Mouse (Mus musculus): ENCODE measurements around the gene Ccdc115. TPM values are rescaled to one million over a fixed set of nuclear protein-coding genes. Genes with fewer than 3 reads are reported as not detected.
A peak's percentile ranks its signal among the peaks of the same experiment; 100 is the strongest.

Gene Ccdc115
- 68.9 and 71.6 TPM in 2 replicates for polyA plus RNA-seq (2014; fragmentation: Nextera tagmentation; extraction: Ambion mirVana)

DNA sequence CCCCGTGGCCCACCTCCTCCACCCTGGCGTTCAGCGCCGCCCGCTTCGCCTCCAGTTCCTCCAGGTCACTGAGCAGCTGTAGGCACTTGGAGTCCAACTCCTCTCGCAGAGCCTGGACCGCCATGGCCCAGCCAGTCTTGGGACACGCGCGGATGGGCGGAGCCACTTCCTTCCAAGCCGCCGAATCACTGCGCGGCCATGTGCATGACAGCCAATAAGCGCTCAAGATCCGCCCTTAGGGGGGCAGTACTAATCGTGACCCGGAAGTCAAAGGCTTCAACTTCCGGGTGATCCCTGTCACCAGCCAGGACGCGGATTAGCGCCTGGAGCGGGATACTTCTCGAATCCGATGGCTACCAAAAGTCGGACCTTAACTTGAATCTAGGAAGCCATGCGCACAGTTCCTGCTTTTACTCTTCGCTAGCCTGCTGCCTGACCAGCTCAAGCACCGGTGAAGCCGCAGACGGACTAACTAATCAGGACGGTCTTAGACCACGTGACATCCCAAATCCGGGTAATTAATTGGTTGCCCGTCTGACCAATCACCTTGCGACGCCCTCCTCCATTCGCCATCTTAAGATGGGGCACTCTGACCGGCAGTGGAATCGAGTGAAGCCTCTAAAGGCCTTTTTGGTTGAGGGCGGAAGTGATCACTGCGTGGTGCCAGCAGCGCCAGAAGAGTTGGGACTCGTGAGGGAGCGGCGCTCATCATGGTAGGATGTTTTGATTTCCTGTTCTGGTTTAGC lies at the start of gene Ccdc115, which contains the start of gene Imp4:
Gene Ccdc115, minus strand, starts transcription at position 458 of the 746 bp plus-strand sequence.
Gene Imp4, plus strand, starts transcription at position 637 of the 746 bp plus-strand sequence.
- H3K27me3 ChIP-seq (ENCODE audit: control insufficient read depth, insufficient read depth, low read length), result no peaks in the 10 kb centered on the region
- ATAC-seq (replicated peaks; ENCODE audit: low FRiP score) (peak; percentile 95), DNase-seq (ENCODE audit: low spot score) (peak; percentile 96)
- no peak within 1 kb of the TSS for H3K27ac ChIP-seq (ENCODE audit: low read depth, low read length)
- under 1% methylated on average over 48 of the region's 48 CpGs for WGBS
- peak within 1 kb of the TSS; percentile 74 for H3K4me2 ChIP-seq (ENCODE audit: low read depth, low read length, severe bottlenecking)
- H3K9me3 ChIP-seq (ENCODE audit: control insufficient read depth, low read length), result no peaks in the 10 kb centered on the region
- peaks cover 10% of the 10 kb centered on the region; the same call in 1 of the 2 replicates for H3K36me3 ChIP-seq (ENCODE audit: control insufficient read depth, insufficient read depth, low read length)
- peak within 1 kb of the TSS; percentile 63 for H3K9ac ChIP-seq (ENCODE audit: low read length)
- peaks cover 4% of the 10 kb centered on the region; the same call in 1 of the 2 replicates for H3K4me1 ChIP-seq (replicated peaks; ENCODE audit: control insufficient read depth, insufficient read depth, low read length)
- H3K4me3 ChIP-seq (ENCODE audit: low read depth, low read length), result peak within 1 kb of the TSS; percentile 72

DNA sequence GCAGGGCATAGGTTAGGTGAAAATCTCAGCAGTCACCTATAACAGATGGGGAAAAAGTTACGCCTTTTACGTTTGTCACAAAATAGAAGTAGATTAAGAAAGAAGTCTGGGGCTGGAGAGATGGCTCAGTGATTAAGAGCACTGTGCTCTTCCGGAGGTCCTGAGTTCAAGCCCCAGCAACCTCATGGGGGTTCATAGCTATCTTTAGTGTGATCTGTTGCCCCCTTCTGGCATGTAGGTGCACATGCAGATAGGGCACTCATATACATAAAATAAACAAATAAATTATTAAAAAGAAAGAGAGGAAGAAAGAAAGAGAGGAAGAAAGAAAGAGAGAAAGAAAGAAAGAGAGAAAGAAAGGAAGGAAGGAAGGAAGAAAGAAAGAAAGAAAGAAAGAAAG lies 47.9 kb upstream of the Ccdc115 start:
- Histone ChIP-seq H3K4me3 (ENCODE audit: low read depth, low read length) (no peak overlapping the region), H3K36me3 (ENCODE audit: control insufficient read depth, insufficient read depth, low read length) (no peaks in the 10 kb centered on the region), H3K4me1 (replicated peaks; ENCODE audit: control insufficient read depth, insufficient read depth, low read length) (0 out of 2 replicates have a peak, but pooled peaks cover 3% of the 10 kb centered on the region), H3K27me3 (ENCODE audit: control insufficient read depth, insufficient read depth, low read length) (no peaks in the 10 kb centered on the region), H3K9me3 (ENCODE audit: control insufficient read depth, low read length) (no peaks in the 10 kb centered on the region), H3K4me2 (ENCODE audit: low read depth, low read length, severe bottlenecking) (no peak overlapping the region), H3K9ac (ENCODE audit: low read length) (no peak overlapping the region), H3K27ac (ENCODE audit: low read depth, low read length) (no peak overlapping the region)
- DNase-seq (ENCODE audit: low spot score) (no peak), ATAC-seq (replicated peaks; ENCODE audit: low FRiP score) (no peak)
- WGBS, result 89% methylated on average over 3 of the region's 3 CpGs

DNA sequence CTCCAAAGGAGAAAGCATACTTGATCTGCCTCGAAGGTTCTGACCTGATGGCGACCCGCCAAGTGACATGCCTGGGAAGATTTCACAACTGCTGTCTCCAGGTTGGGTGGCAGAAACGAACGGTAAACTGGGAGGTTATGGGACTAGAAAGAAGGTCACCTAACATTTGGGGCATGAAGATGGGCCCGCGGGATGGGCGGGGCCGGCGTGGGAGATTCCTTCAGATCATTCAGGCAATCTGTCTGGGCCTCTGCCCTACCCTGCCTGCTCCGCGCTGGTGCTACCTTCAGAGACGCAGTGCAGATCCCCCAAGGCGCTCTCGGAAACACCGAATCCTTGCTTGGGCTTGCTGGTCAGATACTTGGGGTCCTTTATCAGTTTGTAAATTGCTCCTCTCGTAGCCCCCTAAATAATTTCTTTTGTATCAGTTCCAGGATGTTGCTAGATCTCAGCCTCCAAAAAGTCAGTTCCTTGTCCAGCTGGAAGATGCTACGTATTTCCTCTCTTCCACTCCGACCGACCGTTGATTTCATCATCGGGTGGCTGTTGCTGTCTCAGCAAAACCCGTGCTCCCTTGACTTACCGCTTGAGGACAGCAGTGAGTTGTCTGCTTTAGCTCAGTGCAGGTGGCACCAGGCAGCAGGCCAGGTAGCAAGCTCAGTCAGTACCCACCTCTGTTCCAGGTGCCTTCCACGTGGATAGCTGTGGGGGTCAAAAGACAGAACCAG lies 46.2 kb upstream of the Ccdc115 start:
- Histone ChIP-seq H3K9ac (ENCODE audit: low read length) (no peak overlapping the region), H3K4me1 (replicated peaks; ENCODE audit: control insufficient read depth, insufficient read depth, low read length) (0 out of 2 replicates have a peak, but pooled peaks cover 3% of the 10 kb centered on the region), H3K27me3 (ENCODE audit: control insufficient read depth, insufficient read depth, low read length) (no peaks in the 10 kb centered on the region), H3K4me3 (ENCODE audit: low read depth, low read length) (peak overlapping the region; percentile 11), H3K4me2 (ENCODE audit: low read depth, low read length, severe bottlenecking) (peak overlapping the region; percentile 37), H3K9me3 (ENCODE audit: control insufficient read depth, low read length) (no peaks in the 10 kb centered on the region), H3K36me3 (ENCODE audit: control insufficient read depth, insufficient read depth, low read length) (no peaks in the 10 kb centered on the region), H3K27ac (ENCODE audit: low read depth, low read length) (no peak overlapping the region)
- ATAC-seq (replicated peaks; ENCODE audit: low FRiP score), result 0 out of 2 replicates have a peak, but pooled peaks have one; percentile 42
- 11% methylated on average over 25 of the region's 25 CpGs for WGBS
- no peak for DNase-seq (ENCODE audit: low spot score)

DNA sequence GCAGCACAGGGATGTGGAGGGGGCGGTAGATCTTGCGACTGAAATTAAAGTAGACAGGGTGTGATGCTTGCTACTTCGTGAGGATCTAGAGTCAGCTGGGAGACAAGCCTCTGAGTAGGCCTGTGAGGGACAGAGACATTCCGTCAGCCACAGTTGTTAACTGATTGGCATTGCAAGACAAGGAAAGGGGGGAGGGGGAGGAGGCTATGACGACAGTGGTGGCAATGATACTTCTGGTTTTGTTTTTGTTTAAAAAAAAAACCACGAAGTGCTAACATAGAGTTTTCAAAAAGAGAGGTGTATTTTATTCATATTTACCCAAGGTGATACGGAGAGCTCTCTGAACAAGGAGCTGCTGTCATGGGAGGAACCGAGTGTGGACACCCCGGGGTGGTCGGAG lies 45.0 kb upstream of the Ccdc115 start:
- H3K4me2 ChIP-seq (ENCODE audit: low read depth, low read length, severe bottlenecking), result no peak overlapping the region
- 81% methylated on average over 10 of the region's 10 CpGs for WGBS
- no peak overlapping the region for H3K27ac ChIP-seq (ENCODE audit: low read depth, low read length)
- no peak for ATAC-seq (replicated peaks; ENCODE audit: low FRiP score)
- no peaks in the 10 kb centered on the region for H3K36me3 ChIP-seq (ENCODE audit: control insufficient read depth, insufficient read depth, low read length)
- no peak overlapping the region for H3K9ac ChIP-seq (ENCODE audit: low read length)
- no peaks in the 10 kb centered on the region for H3K9me3 ChIP-seq (ENCODE audit: control insufficient read depth, low read length)
- no peaks in the 10 kb centered on the region for H3K27me3 ChIP-seq (ENCODE audit: control insufficient read depth, insufficient read depth, low read length)
- no peak overlapping the region for H3K4me3 ChIP-seq (ENCODE audit: low read depth, low read length)
- H3K4me1 ChIP-seq (replicated peaks; ENCODE audit: control insufficient read depth, insufficient read depth, low read length), result 0 out of 2 replicates have a peak, but pooled peaks cover 3% of the 10 kb centered on the region
- DNase-seq (ENCODE audit: low spot score), result no peak

DNA sequence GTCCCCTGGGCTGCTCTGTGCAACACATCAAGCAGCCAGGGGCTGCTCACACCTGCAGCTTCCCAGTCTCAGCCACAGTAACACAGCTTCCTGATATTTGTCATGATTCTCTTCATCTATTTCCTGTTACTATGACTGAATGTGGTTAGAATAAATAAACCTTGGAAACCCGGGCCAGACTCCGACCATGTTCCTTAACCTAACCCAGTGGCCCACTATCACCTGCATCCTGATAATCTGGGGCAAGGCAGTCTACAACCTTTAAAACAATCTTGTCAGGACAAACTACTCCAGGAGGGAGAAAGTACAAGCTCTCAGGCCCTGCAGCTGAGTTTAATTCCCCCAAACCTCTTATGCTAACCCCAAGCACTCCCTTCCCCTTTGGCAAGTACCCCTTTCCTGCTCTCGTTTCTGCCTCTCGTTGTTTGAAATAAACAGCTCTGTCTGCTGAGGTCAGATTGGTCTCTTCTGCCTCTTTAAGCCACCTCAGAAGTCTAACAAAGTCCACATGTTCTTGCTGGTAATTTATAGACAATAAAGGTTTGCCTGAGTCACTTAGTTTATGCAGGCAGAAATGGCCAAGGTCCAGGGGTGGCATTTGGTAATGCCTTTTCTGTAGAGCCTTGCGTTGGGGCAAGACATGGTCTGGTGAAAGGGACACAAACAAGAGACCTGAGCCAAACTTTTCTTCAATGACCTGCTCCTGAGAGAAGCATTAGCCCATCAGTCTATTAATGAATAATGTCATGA lies 42.6 kb upstream of the Ccdc115 start:
- Histone ChIP-seq H3K4me1 (replicated peaks; ENCODE audit: control insufficient read depth, insufficient read depth, low read length) (0 out of 2 replicates have a peak, but pooled peaks cover 3% of the 10 kb centered on the region), H3K9me3 (ENCODE audit: control insufficient read depth, low read length) (no peaks in the 10 kb centered on the region), H3K36me3 (ENCODE audit: control insufficient read depth, insufficient read depth, low read length) (no peaks in the 10 kb centered on the region), H3K9ac (ENCODE audit: low read length) (no peak overlapping the region), H3K27ac (ENCODE audit: low read depth, low read length) (no peak overlapping the region), H3K4me2 (ENCODE audit: low read depth, low read length, severe bottlenecking) (no peak overlapping the region), H3K27me3 (ENCODE audit: control insufficient read depth, insufficient read depth, low read length) (no peaks in the 10 kb centered on the region), H3K4me3 (ENCODE audit: low read depth, low read length) (no peak overlapping the region)
- ATAC-seq (replicated peaks; ENCODE audit: low FRiP score), result no peak
- 76% methylated on average over 5 of the region's 5 CpGs for WGBS
- DNase-seq (ENCODE audit: low spot score), result no peak

DNA sequence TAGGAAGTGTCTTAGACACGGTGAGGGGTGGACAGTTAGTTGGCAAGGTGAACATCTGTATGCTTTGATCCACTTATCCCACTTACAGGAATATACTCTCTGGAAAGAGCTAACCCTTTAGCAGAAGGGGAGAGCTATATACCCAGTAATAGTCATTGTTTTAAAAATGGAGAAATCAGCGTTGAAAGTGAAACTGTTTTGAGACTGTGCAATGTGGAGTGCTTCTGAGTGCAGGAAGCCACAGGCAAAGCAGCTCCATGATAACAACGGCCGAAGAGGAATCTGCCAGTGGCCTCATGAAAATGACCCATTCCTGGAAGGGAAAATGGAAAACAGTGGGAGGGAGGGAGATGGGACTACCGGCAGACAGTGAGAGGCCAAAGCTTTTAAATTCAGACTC lies 41.3 kb upstream of the Ccdc115 start:
- Histone ChIP-seq H3K27ac (ENCODE audit: low read depth, low read length) (no peak overlapping the region), H3K4me3 (ENCODE audit: low read depth, low read length) (no peak overlapping the region), H3K9ac (ENCODE audit: low read length) (no peak overlapping the region), H3K27me3 (ENCODE audit: control insufficient read depth, insufficient read depth, low read length) (no peaks in the 10 kb centered on the region), H3K4me2 (ENCODE audit: low read depth, low read length, severe bottlenecking) (no peak overlapping the region), H3K9me3 (ENCODE audit: control insufficient read depth, low read length) (no peaks in the 10 kb centered on the region), H3K36me3 (ENCODE audit: control insufficient read depth, insufficient read depth, low read length) (no peaks in the 10 kb centered on the region), H3K4me1 (replicated peaks; ENCODE audit: control insufficient read depth, insufficient read depth, low read length) (0 out of 2 replicates have a peak, but pooled peaks cover 3% of the 10 kb centered on the region)
- WGBS, result 80% methylated on average over 5 of the region's 5 CpGs
- no peak for DNase-seq (ENCODE audit: low spot score)
- no peak for ATAC-seq (replicated peaks; ENCODE audit: low FRiP score)

DNA sequence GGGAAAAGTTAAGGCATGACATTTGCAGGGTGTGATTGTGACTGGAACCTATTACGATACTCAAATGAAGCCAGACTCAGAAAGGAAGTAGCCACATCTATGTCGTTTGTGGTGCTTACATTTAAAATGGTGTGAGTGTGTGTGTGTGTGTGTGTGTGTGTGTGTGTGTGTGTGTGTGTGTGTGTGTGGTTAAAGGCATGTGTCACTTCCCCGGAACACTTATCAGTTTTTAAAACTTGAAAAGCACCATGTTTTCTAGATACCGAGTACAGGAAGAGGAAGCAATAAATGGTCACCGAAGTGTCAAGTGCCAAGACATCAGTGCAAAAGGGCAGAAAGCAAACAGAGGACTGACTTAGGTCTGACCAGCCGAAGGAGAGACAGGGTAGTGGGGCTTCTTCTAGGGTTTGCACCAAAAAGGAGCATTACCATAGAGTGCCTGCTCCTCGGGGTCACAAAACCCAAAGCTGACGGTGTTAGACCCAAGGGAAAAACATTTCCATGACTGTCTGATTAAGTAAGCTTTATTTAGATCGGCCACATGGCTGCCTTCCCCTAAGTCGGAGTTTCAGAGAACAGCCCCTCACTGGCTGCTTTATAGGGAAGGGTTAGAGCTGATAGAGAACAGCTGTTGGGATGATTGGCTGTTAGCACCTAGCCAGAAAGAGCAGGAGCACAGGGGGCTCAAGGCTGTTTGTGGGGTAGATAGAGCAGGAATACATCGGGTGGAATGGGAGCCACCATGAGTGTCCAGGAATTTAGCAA lies 39.6 kb upstream of the Ccdc115 start:
- Histone ChIP-seq H3K36me3 (ENCODE audit: control insufficient read depth, insufficient read depth, low read length) (no peaks in the 10 kb centered on the region), H3K27me3 (ENCODE audit: control insufficient read depth, insufficient read depth, low read length) (no peaks in the 10 kb centered on the region), H3K4me1 (replicated peaks; ENCODE audit: control insufficient read depth, insufficient read depth, low read length) (no peaks in the 10 kb centered on the region), H3K27ac (ENCODE audit: low read depth, low read length) (no peak overlapping the region), H3K9ac (ENCODE audit: low read length) (no peak overlapping the region), H3K4me3 (ENCODE audit: low read depth, low read length) (no peak overlapping the region), H3K9me3 (ENCODE audit: control insufficient read depth, low read length) (no peaks in the 10 kb centered on the region), H3K4me2 (ENCODE audit: low read depth, low read length, severe bottlenecking) (no peak overlapping the region)
- DNase-seq (ENCODE audit: low spot score) (no peak), ATAC-seq (replicated peaks; ENCODE audit: low FRiP score) (no peak)
- WGBS, result 77% methylated on average over 11 of the region's 11 CpGs

Data from forebrain, embryonic 11.5 days (tissue).